Mouse (Mus musculus): ENCODE measurements at regions not wholly inside any gene's neighbourhood (a gene's known extent, or its start where the extent isn't known, plus 50 kb on each side); places are given as distances from the start of the nearest gene placed in this dataset.
A peak's percentile ranks its signal among the peaks of the same experiment; 100 is the strongest.

DNA sequence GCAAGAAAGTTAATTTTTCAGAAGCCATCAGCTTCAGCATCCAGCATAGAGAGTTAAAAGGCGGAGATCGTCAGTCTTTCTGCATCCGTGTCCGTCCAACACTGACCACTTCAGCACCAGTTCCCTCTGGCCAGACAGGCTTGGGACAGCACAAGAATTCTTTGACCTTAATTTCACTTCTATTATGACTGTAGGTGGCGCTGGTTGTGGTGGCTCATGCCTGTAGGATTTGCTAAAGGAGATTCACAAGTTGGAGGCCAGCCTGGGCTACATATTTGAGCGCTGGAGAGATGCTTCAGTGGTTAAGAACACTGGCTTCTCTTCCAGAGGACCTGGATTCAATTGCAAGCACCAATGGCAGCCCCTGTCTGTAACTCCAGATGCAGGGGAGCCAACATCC, 66.0 kb downstream of the Amer2 start:
- DNase-seq, result no peak

DNA sequence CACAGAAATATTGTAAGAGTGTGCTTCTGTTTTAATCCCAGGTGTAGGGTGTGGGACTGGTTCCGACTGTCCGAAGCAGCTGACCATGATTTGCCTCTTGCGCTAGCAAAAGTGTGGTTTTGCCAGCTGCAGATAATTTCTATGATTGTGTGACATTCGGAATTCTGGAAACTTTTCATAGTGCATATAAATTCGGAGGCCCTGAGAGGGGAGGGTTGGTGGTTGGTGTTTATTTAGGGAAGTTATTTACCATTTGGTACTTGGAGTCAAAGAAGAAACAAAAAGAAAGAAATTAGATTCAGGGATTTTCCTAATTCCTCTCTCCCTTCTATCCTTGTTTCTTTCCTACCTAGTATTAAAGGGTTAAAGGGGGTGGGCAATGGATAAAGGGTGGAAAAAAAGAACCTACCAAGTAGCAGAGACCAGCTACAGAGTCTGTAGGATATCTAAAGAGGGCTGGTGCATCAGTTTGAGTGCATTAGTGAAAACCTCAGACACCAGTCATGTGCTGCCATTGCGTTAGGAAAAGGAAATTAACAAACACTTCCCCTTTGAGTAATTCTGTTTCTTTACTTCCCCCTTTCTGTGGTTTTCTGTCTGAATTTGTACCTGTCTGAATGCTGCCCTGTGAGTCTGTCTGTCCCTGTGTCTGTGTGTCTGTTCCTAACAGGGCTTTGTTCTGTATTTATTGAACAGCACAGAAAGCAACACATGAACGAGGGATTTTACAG, 70.9 kb downstream of the Amer2 start:
- no peak for DNase-seq

- DNase-seq, result no peak
These were observed 71.5 kb downstream of the Amer2 start for GRCm38 (mm10) chr14:60444552-60444937.

DNA sequence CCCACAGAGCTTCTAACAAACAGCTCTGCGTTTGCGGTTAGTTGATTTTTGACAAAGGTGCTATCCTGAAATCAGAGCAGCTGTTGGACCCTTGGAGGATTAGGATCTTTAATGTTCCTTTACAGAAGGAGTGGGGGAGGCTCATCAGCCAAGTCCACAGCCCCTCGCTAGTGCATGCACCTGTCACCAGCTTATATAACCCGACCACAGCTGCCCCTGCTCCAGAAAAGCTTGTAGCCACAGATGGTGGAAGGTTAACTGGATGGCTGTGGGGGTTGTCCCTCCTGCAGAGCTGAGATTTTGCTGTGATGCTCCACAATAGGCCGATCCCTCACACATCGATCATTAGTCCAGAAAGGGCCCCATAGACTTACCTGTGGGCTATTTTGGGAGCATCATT, 73.0 kb downstream of the Amer2 start:
- no peak for DNase-seq

GRCm38 (mm10) chr14:60451216-60451615, 78.2 kb downstream of the Amer2 start:
- no peak for DNase-seq

DNA sequence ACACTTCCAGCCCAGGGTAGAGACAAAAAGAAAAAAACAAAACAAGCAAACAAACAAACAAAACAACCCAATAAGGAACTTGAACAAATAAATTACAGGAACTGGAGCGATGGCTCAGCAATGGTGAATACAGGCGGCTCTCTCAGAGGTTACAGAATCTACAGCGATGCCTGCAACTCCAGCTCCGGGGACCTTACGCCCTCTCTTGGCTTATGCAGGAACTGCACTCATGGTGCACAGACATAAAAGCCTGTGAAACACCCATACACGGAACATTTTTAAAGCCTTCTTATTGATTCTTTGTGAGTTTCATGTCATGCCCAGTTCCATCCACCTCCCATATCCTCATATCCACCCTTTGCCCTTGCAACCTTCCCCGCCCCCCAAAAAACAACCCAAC, 78.6 kb downstream of the Amer2 start:
- DNase-seq, result no peak

GRCm38 (mm10) chr14:60456767-60457166, 83.7 kb downstream of the Amer2 start:
- DNase-seq, result no peak

- DNase-seq, result peak; percentile 43 to 68
These were observed 112.2 kb downstream of the Amer2 start for GRCm38 (mm10) chr14:60484996-60485888.

GRCm38 (mm10) chr14:60485889-60486274, 112.8 kb downstream of the Amer2 start:
- DNase-seq, result peak; percentile 9 to 11

DNA sequence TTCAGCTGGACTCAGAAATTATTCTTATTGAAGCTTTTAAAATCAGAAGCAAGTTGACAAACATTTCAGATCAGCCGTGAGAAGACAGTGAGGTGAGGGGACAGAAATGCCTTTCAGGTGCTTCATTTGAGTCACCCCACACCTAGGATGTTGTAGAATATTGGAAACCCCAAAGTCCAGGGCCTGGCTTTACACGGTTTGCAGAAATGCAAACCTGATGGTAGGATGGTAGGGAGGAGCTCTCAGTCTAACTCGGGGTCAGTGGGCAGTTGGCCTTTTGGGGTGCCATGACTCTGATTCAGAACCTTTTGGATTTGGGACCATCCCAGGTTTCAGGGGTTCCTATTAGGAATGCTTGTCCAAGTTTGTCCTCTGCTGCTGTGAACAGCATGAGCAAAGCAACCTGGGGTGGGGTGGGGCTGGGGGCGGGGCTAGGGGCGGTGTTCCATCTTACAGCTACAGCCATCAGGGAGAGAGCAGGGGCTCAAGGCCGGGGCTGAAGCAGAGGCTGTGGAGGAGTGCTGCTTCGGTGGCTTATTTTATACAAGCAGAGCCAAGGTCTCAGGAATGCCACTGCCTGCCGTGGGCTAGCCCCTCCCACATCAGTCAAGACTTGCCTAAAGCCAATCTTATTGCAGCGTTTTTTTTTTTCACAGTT, 113.3 kb downstream of the Amer2 start:
- DNase-seq, result peak; percentile 28 to 39

GRCm38 (mm10) chr14:60489111-60489510, 116.1 kb downstream of the Amer2 start:
- DNase-seq, result peak; percentile 62 to 70

- no peak for DNase-seq
These were observed 117.8 kb downstream of the Amer2 start for GRCm38 (mm10) chr14:60490886-60491285.

DNA sequence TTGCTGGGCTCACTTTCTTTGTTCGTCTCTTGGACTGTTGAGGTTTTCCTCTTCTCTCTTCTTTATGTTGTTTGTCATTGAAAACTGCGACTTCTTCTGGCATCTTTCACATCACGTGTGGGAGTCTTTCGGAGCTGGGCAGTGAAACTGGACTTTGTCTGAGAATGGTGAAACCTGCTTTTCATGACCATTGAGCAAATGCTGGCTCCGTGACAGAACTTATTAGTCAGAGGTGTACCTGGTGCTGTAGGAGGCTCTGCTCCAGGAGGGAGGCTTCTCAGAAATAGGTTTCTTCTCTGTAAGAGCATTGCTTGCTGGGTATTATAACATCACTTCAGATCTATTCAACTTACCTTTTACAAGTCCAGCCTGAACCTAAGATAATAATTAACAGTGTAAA, 122.4 kb downstream of the Amer2 start:
- DNase-seq, result peak; percentile 35 to 42

DNA sequence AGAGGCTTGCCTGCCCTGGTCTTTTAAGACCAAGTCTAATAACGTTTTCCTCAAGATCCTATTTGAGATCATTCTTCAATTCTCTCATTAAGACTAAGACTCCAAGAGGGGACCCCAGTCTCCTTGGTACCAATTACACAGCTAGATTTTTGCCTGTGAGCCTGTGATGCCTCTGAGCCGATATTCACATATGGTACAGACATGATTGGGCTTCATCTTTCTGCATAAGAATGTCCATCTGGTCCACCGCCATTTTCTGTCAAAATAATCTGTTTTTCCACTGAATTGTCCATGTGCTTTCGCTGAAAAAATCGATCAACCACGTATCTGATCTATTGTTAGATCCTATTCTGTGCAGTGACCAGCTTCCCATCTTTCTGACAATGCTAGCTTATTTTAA, 129.5 kb downstream of the Amer2 start:
- no peak for DNase-seq

GRCm38 (mm10) chr14:60505066-60505465, 128.7 kb upstream of the Spata13 start:
- no peak for DNase-seq

DNA sequence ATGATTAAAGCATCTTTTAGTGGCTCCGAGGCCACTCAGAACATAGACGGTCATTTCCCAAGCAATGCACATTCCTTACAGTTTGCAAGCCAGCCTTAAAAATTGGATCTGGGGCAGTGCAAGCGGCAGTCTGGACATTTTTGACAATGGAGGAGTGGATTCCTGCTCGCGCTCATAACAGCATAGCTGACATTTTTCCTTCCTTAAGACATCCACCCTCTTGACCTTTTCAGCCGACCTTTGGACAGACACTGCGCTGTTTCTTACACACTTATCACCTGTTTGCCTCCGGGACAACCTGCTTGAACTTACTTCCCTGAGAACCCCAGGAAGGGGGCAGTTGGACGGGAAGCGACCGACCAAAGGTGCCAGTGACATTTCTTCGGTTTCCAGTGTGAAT, 127.5 kb upstream of the Spata13 start:
- DNase-seq, result no peak

- DNase-seq, result peak in 1 of 2 experiments; percentile 63
These were observed 120.2 kb upstream of the Spata13 start for GRCm38 (mm10) chr14:60513560-60513959.

DNA sequence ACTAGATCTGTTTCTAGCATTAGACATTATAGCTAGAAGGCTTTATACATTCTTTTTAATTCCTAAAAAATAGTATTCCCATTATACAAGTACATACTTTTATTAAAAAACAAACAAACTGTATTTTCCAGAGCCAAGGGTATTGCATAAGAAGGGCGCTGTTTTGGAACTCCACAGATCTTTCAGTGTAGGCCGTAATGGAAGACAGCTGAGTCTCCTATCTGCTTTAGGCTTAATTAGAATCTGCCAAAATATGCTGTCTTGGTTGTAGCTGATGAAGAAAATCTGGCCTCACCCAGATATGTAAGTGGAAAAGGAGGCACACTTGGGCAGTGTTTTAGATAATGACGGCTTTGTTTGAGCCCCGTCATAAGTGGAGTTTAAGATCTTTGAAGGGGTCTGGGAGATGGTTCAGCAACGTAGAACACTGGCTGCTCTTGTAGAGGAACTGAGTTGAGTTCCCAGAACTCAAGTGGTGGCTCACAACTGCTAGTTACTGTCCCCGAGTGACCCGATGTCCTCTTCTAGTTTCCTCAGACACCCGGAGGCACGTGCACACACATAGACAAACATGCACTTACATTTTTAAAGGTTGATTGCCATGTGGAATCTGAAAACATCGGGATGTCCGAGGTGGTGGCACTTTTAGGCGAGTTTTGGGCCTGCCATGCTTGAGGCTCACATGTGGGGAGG, 118.6 kb upstream of the Spata13 start:
- peak in 1 of 2 experiments; percentile 18 for DNase-seq

GRCm38 (mm10) chr14:60517891-60518290, 115.9 kb upstream of the Spata13 start:
- no peak for DNase-seq

GRCm38 (mm10) chr14:60523010-60523409, 110.8 kb upstream of the Spata13 start:
- DNase-seq, result no peak

DNA sequence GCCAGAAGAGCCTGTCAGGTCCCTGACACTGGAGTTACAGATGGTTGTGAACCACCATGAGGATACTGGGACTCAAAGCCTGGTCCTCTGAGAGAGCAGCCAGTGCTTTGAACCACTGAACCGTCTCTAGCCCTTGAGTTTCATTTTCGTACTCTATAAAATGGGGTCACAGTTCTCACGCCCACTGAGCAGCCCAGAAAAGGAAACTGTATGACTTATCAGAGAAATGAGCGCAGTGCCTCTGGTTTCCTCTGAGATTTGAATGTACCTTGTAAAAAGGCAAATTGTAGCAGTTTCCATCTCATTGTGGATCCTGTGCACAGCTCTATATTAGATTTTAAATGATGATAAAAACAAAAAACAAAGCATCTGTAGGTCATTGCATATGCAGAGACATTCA, 108.9 kb upstream of the Spata13 start:
- DNase-seq, result no peak

GRCm38 (mm10) chr14:60525284-60525962, 108.4 kb upstream of the Spata13 start:
- DNase-seq, result peak; percentile 77 to 84

Data from kidney, postnatal 36 days (tissue).